Mouse (Mus musculus) cerebellum, adult (tissue): ENCODE measurements around the gene C1galt1c1.
A peak's percentile ranks its signal among the peaks of the same experiment; 100 is the strongest.

Experiments
- ATAC-seq: cut with Nextera tagmentation; 2 replicates; pipeline ENCODE4 v1.9.2; 2017; ENCODE audit warnings: mild to moderate bottlenecking, moderate library complexity, mixed read lengths; ENCODE audit not compliant: insufficient number of reproducible peaks, low FRiP score, low TSS enrichment

Gene C1galt1c1

GRCm38 (mm10) chrX:38634801-38635637 lies at the start of gene C1galt1c1:
C1galt1c1 (minus strand) TSS chrX:38635087.
- peak; percentile 95 for ATAC-seq

GRCm38 (mm10) chrX:38681972-38682371 lies 47.1 kb upstream of the C1galt1c1 start:
- no peak for ATAC-seq

GRCm38 (mm10) chrX:38669111-38669903 lies 34.4 kb upstream of the C1galt1c1 start:
- no peak for ATAC-seq

GRCm38 (mm10) chrX:38656206-38656883 lies 21.5 kb upstream of the C1galt1c1 start:
- ATAC-seq: no peak

- ATAC-seq: no peak
Measured at GRCm38 (mm10) chrX:38654681-38655080, 19.8 kb upstream of the C1galt1c1 start.

GRCm38 (mm10) chrX:38653181-38653580 lies 18.3 kb upstream of the C1galt1c1 start:
- ATAC-seq: no peak

- no peak for ATAC-seq
Measured at GRCm38 (mm10) chrX:38651167-38651566, 16.3 kb upstream of the C1galt1c1 start.

- no peak for ATAC-seq
Measured at GRCm38 (mm10) chrX:38650404-38651039, 15.6 kb upstream of the C1galt1c1 start.

- ATAC-seq: no peak
Measured at GRCm38 (mm10) chrX:38642183-38642582, 7.3 kb upstream of the C1galt1c1 start.

- no peak for ATAC-seq
Measured at GRCm38 (mm10) chrX:38641435-38641834, 6.5 kb upstream of the C1galt1c1 start.

GRCm38 (mm10) chrX:38635638-38635931 lies 698 bp upstream of the C1galt1c1 start:
- ATAC-seq: no peak; the same call in 1 of the 2 replicates

GRCm38 (mm10) chrX:38600995-38601369 lies 33.9 kb downstream of the C1galt1c1 start:
- peak; percentile 66 for ATAC-seq

- ATAC-seq: peak; percentile 91
Measured at GRCm38 (mm10) chrX:38600177-38600994, 34.5 kb downstream of the C1galt1c1 start, which contains the start of gene Mcts1. Mcts1 (plus strand) TSS chrX:38600578.

- ATAC-seq: no peak
Measured at GRCm38 (mm10) chrX:38593180-38593889, 41.6 kb downstream of the C1galt1c1 start.

GRCm38 (mm10) chrX:38591749-38592148 lies 43.1 kb downstream of the C1galt1c1 start:
- ATAC-seq: no peak

- ATAC-seq: no peak
Measured at GRCm38 (mm10) chrX:38589827-38590226, 45.1 kb downstream of the C1galt1c1 start.

- ATAC-seq: no peak
Measured at GRCm38 (mm10) chrX:38583261-38583660, 51.6 kb downstream of the C1galt1c1 start.

- no peak for ATAC-seq
Measured at GRCm38 (mm10) chrX:38581140-38581539, 53.7 kb downstream of the C1galt1c1 start.
